Mouse (Mus musculus): ENCODE results near the gene Magi1. TPM values are rescaled to one million over a fixed set of nuclear protein-coding genes. Genes with fewer than 3 reads are reported as not detected.

Magi1 gene
- polyA plus RNA-seq, 1 experiment from 2014 or later, result 29.9 TPM

DNA sequence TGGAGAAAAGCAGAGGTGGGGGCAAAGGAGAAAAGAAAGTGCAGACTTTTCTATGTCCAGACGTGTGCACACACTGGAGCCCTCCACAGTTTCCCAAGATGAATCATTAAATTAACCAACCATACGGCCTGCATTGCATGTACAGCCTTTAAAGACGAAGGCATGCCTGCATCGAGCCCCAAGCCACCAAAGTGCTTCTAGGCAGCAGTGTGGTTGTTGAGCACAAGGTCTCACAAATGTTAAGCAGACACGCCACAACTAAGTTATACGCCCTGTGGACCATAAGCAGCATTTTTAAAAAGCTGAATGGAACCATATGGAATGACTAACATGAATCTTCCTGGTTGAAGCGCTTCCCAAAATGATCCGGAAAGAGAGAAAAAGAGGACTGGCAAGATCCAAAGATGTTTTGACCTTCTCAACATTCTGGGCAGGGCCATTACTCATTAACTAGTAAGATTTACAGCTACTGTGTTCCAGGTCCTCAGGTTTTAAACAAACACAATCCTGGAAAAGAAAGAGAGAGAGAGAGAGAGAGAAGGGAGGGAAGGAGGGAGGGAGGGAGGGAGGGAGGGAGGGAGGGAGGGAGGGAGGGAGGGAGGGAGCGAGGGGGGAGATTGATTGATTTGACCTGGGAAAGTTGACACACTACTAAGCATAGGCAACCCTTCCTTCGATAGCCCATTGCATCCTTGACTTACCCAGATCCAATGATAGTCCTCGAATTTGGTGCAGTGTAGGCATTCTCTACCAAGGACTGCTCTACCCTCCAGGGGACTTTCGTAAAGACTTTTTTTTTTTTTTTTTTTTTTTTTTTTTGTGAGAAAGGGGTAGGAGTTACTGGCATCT is 26.5 kb downstream of the Magi1 start:
- no peaks in the 10 kb centered on the region for H3K27me3 ChIP-seq (replicated peaks)
- H3K36me3 ChIP-seq, result no peaks in the 10 kb centered on the region
- H3K27ac ChIP-seq (replicated peaks), result no peak overlapping the region
- ATAC-seq (ENCODE audit: low FRiP score), result no peak
- no peaks in the 10 kb centered on the region for H3K9me3 ChIP-seq (replicated peaks)
- H3K4me1 ChIP-seq, result peaks cover 15% of the 10 kb centered on the region; the same call in 1 of the 2 replicates
- H3K4me2 ChIP-seq, result no peak overlapping the region
- no peak overlapping the region for H3K9ac ChIP-seq (replicated peaks)
- no peak overlapping the region for H3K4me3 ChIP-seq (replicated peaks)
- WGBS, result 53% methylated on average over 12 of the region's 12 CpGs

DNA sequence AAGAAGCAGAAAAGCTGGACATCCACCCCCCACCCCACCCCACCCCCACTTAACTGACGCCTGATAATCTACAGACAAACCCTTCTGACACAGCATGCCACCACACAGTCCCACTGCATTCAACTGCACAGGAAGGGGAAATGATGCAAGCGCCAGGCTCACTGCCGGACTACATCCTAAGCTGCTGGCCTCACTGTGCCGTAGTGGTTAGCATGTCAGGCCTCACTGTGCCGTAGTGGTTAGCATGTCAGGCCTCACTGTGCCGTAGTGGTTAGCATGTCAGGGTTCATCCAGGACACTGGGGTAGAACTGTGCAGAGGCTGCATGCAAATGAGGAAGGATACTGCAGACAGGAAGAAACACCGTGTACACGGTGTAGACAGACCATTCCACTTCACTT is 29.8 kb downstream of the Magi1 start:
- Histone ChIP-seq H3K27ac (replicated peaks) (no peak overlapping the region), H3K9me3 (replicated peaks) (no peaks in the 10 kb centered on the region), H3K9ac (replicated peaks) (no peak overlapping the region), H3K36me3 (no peaks in the 10 kb centered on the region), H3K27me3 (replicated peaks) (no peaks in the 10 kb centered on the region), H3K4me1 (peaks cover 15% of the 10 kb centered on the region; the same call in 1 of the 2 replicates), H3K4me2 (no peak overlapping the region), H3K4me3 (replicated peaks) (no peak overlapping the region)
- 86% methylated on average over 8 of the region's 8 CpGs for WGBS
- ATAC-seq (ENCODE audit: low FRiP score), result no peak

DNA sequence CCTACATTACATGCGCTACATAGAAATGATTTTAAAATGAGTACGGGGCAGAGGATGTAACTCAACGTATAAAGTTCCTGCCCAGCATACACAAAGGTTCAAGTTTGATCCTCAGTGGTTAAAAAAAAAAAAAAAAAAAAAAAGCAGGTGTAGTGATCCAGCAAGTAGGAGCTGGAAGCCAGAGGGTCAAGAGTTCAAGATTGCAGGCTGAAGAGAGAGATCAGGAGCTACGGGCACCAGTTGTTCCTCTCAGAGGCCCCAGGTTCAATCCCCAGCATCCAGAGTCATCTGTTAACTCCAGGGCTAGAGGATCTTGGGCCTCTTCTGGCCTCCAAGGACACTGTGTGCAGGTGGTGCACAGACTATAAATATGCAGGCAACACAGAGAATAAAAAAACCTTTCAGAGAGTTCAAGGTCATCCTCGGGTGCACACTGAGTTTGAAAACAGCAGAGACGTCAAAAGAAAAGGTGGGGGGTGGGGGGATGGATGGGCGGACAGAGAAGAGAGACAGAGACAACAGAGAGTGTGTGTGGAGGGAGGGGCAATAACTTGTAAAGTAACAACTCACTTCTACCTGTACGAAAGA is 32.3 kb downstream of the Magi1 start:
- WGBS, result 65% methylated on average over 8 of the region's 8 CpGs

DNA sequence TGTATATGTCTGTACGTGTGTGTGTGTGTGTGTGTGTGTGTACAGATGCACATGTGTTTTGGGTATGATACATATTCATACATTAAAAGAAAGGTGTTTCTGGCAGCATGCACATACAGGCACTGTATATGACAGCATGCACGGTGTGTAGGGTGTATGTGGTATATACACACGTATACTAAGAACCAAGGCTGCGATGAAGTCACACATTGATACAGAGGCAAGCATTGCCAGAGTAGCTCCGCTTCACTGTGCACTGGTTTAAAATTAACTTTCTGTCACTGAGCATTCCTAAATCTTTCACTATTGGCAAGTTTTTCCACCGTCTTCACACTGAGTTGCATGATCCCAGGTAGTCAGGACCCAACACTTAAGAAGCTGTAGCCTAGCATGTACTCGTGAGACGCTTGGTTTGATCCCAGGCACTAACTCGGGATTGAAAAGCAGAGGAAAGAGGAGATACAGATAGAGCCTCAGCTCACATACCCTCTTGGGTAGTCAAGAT is 34.4 kb downstream of the Magi1 start:
- WGBS, result 91% methylated on average over 9 of the region's 9 CpGs
- H3K9me3 ChIP-seq (replicated peaks), result no peaks in the 10 kb centered on the region
- H3K4me1 ChIP-seq, result 0 out of 2 replicates have a peak, but pooled peaks cover 3% of the 10 kb centered on the region
- no peak overlapping the region for H3K9ac ChIP-seq (replicated peaks)
- no peak overlapping the region for H3K4me2 ChIP-seq
- H3K27me3 ChIP-seq (replicated peaks), result no peaks in the 10 kb centered on the region
- no peak for ATAC-seq (ENCODE audit: low FRiP score)
- no peak overlapping the region for H3K4me3 ChIP-seq (replicated peaks)
- H3K27ac ChIP-seq (replicated peaks), result no peak overlapping the region
- no peaks in the 10 kb centered on the region for H3K36me3 ChIP-seq

More for the DNA sequence above, 32.3 kb downstream of the Magi1 start:
- no peaks in the 10 kb centered on the region for H3K36me3 ChIP-seq
- no peak overlapping the region for H3K9ac ChIP-seq (replicated peaks)
- no peak overlapping the region for H3K27ac ChIP-seq (replicated peaks)
- H3K4me1 ChIP-seq, result peaks cover 11% of the 10 kb centered on the region; the same call in 1 of the 2 replicates
- H3K4me2 ChIP-seq, result no peak overlapping the region
- H3K4me3 ChIP-seq (replicated peaks), result no peak overlapping the region
- H3K27me3 ChIP-seq (replicated peaks), result no peaks in the 10 kb centered on the region
- H3K9me3 ChIP-seq (replicated peaks), result no peaks in the 10 kb centered on the region
- no peak for ATAC-seq (ENCODE audit: low FRiP score)

DNA sequence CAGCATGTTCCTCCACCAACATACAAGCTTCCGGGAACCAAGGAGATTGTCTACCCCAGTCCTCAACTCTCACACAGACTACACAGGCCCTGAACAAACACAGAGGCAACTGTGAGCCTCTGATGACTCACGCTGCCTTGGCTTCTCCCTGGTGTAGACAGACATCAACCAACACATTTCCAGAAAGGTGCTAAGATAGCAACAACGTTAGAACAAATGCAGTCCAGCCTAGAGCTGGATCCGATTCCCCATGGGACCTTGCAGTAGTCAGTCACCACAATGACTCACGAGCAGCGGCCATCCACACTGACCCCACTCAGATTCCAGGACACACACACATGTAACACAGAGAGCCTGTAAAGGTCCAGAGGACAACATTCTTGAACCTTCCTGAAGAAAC is 42.5 kb downstream of the Magi1 start:
- no peaks in the 10 kb centered on the region for H3K9me3 ChIP-seq (replicated peaks)
- H3K4me2 ChIP-seq, result no peak overlapping the region
- no peak for ATAC-seq (ENCODE audit: low FRiP score)
- no peak overlapping the region for H3K27ac ChIP-seq (replicated peaks)
- peaks cover 10% of the 10 kb centered on the region; the same call in 1 of the 2 replicates for H3K4me1 ChIP-seq
- WGBS, result 82% methylated on average over 6 of the region's 6 CpGs
- H3K27me3 ChIP-seq (replicated peaks), result no peaks in the 10 kb centered on the region
- no peak overlapping the region for H3K4me3 ChIP-seq (replicated peaks)
- H3K9ac ChIP-seq (replicated peaks), result no peak overlapping the region
- no peaks in the 10 kb centered on the region for H3K36me3 ChIP-seq

DNA sequence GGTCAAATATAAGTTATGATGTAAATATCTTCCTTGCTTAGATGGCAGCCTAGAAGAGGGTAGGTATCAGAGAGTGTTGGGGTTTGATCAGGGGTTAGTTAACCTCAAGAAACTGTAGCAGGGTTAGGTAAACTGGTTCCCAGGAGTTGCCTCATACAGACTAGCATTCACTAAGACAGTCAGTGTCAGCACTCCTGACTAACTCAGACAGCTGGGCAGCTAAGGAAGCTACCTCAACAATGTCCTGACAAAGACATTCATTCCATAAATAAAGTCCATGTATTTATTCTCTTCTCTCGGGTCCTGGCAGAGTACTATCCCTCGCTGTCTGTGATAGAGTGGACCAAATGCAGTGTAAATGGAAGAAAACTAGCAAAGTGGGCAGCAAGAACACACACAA is 45.1 kb downstream of the Magi1 start:
- H3K27ac ChIP-seq (replicated peaks), result no peak overlapping the region
- no peak overlapping the region for H3K4me2 ChIP-seq
- 61% methylated on average over 2 of the region's 2 CpGs for WGBS
- no peak overlapping the region for H3K9ac ChIP-seq (replicated peaks)
- no peaks in the 10 kb centered on the region for H3K27me3 ChIP-seq (replicated peaks)
- H3K4me1 ChIP-seq, result peaks cover 10% of the 10 kb centered on the region; the same call in 1 of the 2 replicates
- H3K36me3 ChIP-seq, result no peaks in the 10 kb centered on the region
- H3K4me3 ChIP-seq (replicated peaks), result no peak overlapping the region
- ATAC-seq (ENCODE audit: low FRiP score), result no peak
- no peaks in the 10 kb centered on the region for H3K9me3 ChIP-seq (replicated peaks)

DNA sequence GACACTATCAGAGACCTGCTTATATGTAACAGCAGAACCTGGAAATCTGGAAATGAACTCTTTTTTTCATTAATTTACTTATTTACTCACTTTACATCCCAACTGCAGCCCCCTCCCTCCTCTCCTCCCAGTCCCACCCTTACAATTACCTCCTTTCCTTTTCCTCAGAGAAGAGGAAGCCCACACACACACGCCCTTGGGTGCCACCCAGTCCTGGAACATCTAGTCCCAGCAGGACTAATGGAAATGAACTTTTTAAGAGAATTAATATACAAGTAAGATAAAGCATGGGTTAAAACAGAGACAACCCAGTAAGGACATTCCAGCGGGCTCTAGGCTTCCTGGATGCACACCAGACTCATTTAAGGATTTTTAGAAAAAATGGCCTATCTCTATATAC is 46.8 kb downstream of the Magi1 start:
- no peak overlapping the region for H3K4me3 ChIP-seq (replicated peaks)
- no peak for ATAC-seq (ENCODE audit: low FRiP score)
- 77% methylated on average over 2 of the region's 2 CpGs for WGBS
- H3K9ac ChIP-seq (replicated peaks), result no peak overlapping the region
- no peaks in the 10 kb centered on the region for H3K27me3 ChIP-seq (replicated peaks)
- peaks cover 14% of the 10 kb centered on the region; the same call in 1 of the 2 replicates for H3K4me1 ChIP-seq
- H3K27ac ChIP-seq (replicated peaks), result no peak overlapping the region
- H3K9me3 ChIP-seq (replicated peaks), result no peaks in the 10 kb centered on the region
- no peak overlapping the region for H3K4me2 ChIP-seq
- no peaks in the 10 kb centered on the region for H3K36me3 ChIP-seq

DNA sequence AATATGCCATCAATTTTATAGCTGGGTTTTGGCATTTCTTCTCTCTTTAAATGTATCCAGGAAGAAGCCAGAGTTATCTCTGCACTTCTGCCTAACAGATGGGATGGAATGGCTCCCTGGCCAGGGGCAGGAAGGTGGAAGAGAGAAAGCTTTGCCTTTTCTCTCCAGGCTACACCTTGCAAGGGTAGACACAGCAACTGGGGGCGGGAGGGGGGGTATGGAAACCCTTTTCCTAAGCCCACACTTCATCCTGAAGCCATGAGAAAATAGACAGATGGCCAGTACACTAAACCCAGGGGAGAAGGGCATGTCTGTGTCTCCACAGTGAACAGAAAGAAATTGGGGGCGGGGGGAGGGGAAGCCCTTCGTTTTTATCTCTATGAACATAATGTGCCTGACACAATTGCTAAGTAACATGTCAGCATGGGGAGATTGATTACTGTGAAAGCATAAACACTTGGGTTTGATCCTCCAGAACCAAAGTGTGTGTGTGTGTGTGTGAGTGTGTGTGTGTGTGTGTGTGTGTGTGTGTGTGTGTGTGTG is 51.4 kb downstream of the Magi1 start:
- H3K4me1 ChIP-seq, result peaks cover 19% of the 10 kb centered on the region; the same call in 1 of the 2 replicates
- H3K36me3 ChIP-seq, result no peaks in the 10 kb centered on the region
- H3K9ac ChIP-seq (replicated peaks), result no peak overlapping the region
- no peak overlapping the region for H3K27ac ChIP-seq (replicated peaks)
- 45% methylated on average over 3 of the region's 3 CpGs for WGBS
- H3K9me3 ChIP-seq (replicated peaks), result no peaks in the 10 kb centered on the region
- no peak overlapping the region for H3K4me3 ChIP-seq (replicated peaks)
- ATAC-seq (ENCODE audit: low FRiP score), result no peak
- no peak overlapping the region for H3K4me2 ChIP-seq
- H3K27me3 ChIP-seq (replicated peaks), result no peaks in the 10 kb centered on the region

DNA sequence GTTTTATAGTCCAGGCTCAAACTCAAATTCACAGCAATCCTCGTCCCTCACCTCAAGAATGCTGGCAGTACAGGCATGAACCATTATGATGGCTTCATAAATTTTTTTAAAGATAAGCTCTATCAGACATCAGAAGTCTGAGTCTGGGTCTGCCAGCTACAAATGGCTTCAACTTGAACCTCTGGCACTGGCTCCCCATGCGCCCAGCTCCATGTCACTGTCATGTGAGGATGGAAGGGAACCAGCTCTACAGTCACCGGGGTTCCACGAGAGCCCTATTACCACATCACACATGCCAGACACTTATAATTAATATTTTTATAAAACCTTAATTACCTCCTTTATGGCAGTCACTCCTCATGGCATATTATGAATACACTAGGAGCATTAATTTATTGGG is 51.9 kb downstream of the Magi1 start:
- Histone ChIP-seq H3K9me3 (replicated peaks) (no peaks in the 10 kb centered on the region), H3K27ac (replicated peaks) (no peak overlapping the region), H3K4me1 (peaks cover 19% of the 10 kb centered on the region; the same call in 1 of the 2 replicates), H3K36me3 (no peaks in the 10 kb centered on the region), H3K4me3 (replicated peaks) (no peak overlapping the region), H3K27me3 (replicated peaks) (no peaks in the 10 kb centered on the region), H3K9ac (replicated peaks) (no peak overlapping the region), H3K4me2 (no peak overlapping the region)
- no peak for ATAC-seq (ENCODE audit: low FRiP score)
- 41% methylated on average over 4 of the region's 4 CpGs for WGBS

DNA sequence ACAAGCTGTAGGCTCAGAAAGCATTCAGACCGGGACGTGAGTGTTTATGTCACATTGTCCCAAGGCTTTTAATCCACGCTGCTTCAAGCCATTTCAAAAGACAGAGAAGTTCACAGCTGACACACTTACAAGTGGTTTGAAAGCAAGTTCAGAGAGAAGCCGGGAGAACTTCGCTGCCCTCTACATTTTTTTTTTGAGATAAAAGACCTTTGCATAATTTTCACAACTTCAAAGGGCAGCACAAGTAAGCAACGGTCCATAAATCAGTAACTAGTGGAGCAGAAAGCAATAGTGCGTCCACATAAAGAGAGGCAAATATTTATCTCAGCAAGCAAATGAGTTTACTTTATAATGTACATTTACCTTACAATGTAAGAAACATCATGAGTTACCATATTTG is 52.4 kb downstream of the Magi1 start:
- H3K27me3 ChIP-seq (replicated peaks), result no peaks in the 10 kb centered on the region
- no peak for ATAC-seq (ENCODE audit: low FRiP score)

DNA sequence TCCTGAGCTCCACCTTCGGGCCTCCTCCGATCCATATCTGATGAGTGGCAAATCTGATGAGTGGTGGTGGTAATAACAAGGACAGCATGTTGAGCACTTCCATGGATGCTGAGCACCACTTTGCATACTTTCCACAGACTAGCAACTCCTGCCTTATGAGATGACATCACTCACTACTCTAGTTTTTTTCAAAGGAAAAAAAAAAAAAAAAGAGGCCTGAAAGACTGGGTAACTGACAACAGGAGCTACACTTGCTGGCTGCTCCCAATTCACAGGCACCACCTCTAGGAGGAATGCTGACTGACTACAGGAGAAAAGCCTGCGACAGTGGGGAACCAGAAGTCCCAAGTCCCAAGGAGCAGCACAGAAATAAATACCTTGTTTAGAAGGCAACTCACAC is 52.8 kb downstream of the Magi1 start:
- no peak for ATAC-seq (ENCODE audit: low FRiP score)
- WGBS, result 57% methylated on average over 3 of the region's 3 CpGs
- no peaks in the 10 kb centered on the region for H3K36me3 ChIP-seq
- H3K9ac ChIP-seq (replicated peaks), result no peak overlapping the region
- H3K27me3 ChIP-seq (replicated peaks), result no peaks in the 10 kb centered on the region
- no peaks in the 10 kb centered on the region for H3K9me3 ChIP-seq (replicated peaks)
- no peak overlapping the region for H3K27ac ChIP-seq (replicated peaks)
- H3K4me2 ChIP-seq, result no peak overlapping the region
- H3K4me1 ChIP-seq, result peaks cover 24% of the 10 kb centered on the region
- no peak overlapping the region for H3K4me3 ChIP-seq (replicated peaks)

More for the DNA sequence above, 52.4 kb downstream of the Magi1 start:
- Histone ChIP-seq H3K4me2 (no peak overlapping the region), H3K9me3 (replicated peaks) (no peaks in the 10 kb centered on the region), H3K36me3 (no peaks in the 10 kb centered on the region), H3K27ac (replicated peaks) (no peak overlapping the region), H3K4me1 (peaks cover 19% of the 10 kb centered on the region; the same call in 1 of the 2 replicates), H3K4me3 (replicated peaks) (no peak overlapping the region), H3K9ac (replicated peaks) (no peak overlapping the region)
- WGBS, result 9% methylated on average over 7 of the region's 7 CpGs
